Mouse (Mus musculus) embryonic stem cell, embryonic (primary cell): ENCODE results near the gene Vamp3.

Experiments used
- CTCF ChIA-PET, 4 experiments: fragments of 300-600 bp in 2 of 4; fragments of 350-600 bp in 2 of 4; sonication (Branson Sonifier 250); formaldehyde crosslinking; loops; one replicate each; lab custom pipeline; 2022; ENCODE audit warnings: inconsistent platforms in 2 of 4; lab: Charles Lee
- POLR2A ChIA-PET, 4 experiments: fragments of 300-600 bp in 2 of 4; fragments of 350-600 bp in 2 of 4; sonication (Branson Sonifier 250); formaldehyde crosslinking; loops; one replicate each; lab custom pipeline; 2022; ENCODE audit warnings: antibody characterized with exemption in 4 of 4, inconsistent platforms in 1 of 4; lab: Charles Lee

Gene Vamp3

GRCm38 (mm10) chr4:151073108-151073744 is 15.5 kb upstream of the Vamp3 start:
- ChIA-PET POLR2A (interaction anchor here in 2 of 4 experiments (0.6 to 1.7 kb wide), 6 partner anchors 17 to 169 kb away, joined by 3 to 5 read pairs (median 3); no protein-coding TSS in a partner anchor), CTCF (interaction anchor here (0.5 to 7.7 kb wide), 15 partner anchors 14 to 131 kb away, joined by 3 to 77 read pairs (median 5); partner anchors contain the start of gene Vamp3 (in 1 of the 4))

GRCm38 (mm10) chr4:151070962-151071361 is 13.2 kb upstream of the Vamp3 start:
- ChIA-PET CTCF (interaction anchor here (0.7 to 7.7 kb wide), 8 partner anchors 8 to 70 kb away, joined by 3 to 77 read pairs (median 7); no protein-coding TSS in a partner anchor), POLR2A (interaction anchor here in 3 of 4 experiments (0.9 to 2.0 kb wide), 5 partner anchors 11 to 623 kb away, joined by 3 to 5 read pairs (median 4); partner anchors contain the start of gene Vamp3 (in 1 of the 3))

DNA sequence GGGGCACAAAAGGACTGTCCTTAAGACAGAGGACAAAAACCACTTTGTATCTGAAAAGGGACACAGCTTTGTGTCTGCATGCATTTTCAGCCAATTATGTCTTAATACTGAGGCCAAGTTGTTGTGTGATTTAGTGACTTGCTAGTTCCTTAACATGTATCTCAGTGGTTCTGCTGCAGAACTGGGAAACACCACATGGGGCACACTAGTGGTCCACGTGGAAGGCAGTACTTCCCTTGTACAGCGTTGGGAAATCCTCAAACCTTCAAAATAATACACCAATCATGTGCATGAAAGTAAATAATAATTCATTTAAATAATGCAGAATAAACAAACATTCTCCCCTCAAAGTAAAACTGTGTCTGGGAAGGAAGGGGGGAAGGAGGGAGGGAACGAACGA is 11.0 kb upstream of the Vamp3 start:
- ChIA-PET POLR2A (interaction anchor here in 1 of 4 experiments (1.5 kb wide), 1 partner anchor 8 kb away, joined by 5 read pairs; no protein-coding TSS in a partner anchor), CTCF (interaction anchor here in 2 of 4 experiments (1.6 to 7.7 kb wide), 2 partner anchors 72 to 73 kb away, joined by 3 to 77 read pairs; no protein-coding TSS in a partner anchor)

DNA sequence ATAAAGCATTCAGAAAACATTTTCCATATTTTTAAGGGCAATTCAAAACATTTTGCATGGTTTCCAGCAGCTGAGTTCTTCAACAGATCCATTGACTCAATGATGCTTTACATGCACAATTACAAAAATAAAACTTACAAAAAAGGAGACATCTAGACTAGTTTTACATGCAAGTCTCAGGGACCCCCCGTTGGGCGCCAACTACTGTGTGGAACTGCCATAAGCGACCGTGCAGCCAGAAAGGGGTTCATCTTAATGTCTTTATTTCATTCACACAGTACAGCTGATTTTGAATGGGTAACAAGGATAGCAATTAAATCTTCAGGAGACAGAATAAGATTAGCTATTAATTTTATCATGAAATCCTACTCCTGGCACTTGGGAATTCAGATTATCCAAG is 1.8 kb upstream of the Vamp3 start:
- CTCF ChIA-PET: interaction anchor here in 2 of 4 experiments (0.5 to 2.2 kb wide), 4 partner anchors 15 to 164 kb away, joined by 3 to 6 read pairs (median 4); partner anchors contain the start of gene Per3 (in 1 of the 2)
- POLR2A ChIA-PET: interaction anchor here in 3 of 4 experiments (0.7 to 2.1 kb wide), 7 partner anchors 11 to 69 kb away, joined by 3 to 24 read pairs (median 3); partner anchors contain the start of gene Per3 (in 1 of the 3)

DNA sequence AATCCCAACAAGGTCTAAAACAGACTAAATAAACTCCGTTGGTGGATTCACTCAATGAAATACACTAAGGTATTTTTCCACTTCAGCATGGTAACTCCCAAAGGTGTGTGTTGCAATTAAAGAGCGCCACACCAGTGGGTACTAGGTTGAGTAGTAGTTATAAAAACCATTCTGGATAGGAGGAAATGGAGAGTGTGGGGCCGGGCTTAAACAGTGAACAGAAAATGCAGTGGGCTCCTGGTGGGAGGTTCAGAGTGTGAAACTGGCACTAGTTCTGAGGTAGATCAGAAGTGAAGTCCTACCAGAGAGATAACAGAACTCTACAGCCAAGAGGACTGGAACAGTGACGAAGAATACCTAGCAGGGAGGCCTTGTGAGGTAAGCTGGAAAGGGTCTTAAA is 871 bp upstream of the Vamp3 start:
- ChIA-PET CTCF (interaction anchor here in 3 of 4 experiments (1.0 to 3.2 kb wide), 8 partner anchors 14 to 394 kb away, joined by 3 to 11 read pairs (median 5); partner anchors contain the start of gene Per3 (in 1 of the 3)), POLR2A (interaction anchor here in 3 of 4 experiments (0.7 to 2.4 kb wide), 14 partner anchors 12 to 181 kb away, joined by 3 to 24 read pairs (median 4); partner anchors contain the start of gene Per3 (in 2 of the 3))

DNA sequence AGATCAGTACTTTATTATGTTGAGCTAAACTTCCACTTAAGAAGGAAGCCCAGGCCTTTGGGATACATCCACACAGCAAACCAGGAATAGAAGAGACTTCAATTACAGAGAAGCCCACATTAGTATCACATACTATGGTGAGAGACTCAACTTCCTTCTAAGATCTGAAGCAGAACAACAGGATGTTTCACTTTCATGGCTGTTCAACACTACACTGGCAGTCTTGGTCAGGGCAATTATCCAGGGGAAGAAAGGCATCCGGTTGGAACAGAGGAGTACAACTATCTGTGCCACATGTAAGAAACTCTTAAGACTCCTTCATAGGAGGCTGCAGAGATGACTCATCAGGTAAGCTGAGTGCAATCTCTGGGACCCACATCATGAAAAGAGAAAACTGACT is 6.6 kb downstream of the Vamp3 start:
- CTCF ChIA-PET: no interaction called here
- POLR2A ChIA-PET: no interaction called here

GRCm38 (mm10) chr4:151046524-151046923 is 11.2 kb downstream of the Vamp3 start:
- ChIA-PET CTCF (no interaction called here), POLR2A (interaction anchor here in 3 of 4 experiments (0.6 to 0.8 kb wide), 5 partner anchors 10 to 766 kb away, joined by 3 to 4 read pairs (median 3); no protein-coding TSS in a partner anchor)

GRCm38 (mm10) chr4:151044944-151045570 is 12.7 kb downstream of the Vamp3 start:
- ChIA-PET CTCF (interaction anchor here in 2 of 4 experiments (0.5 to 2.9 kb wide), 10 partner anchors 14 to 1167 kb away, joined by 3 to 15 read pairs (median 4); no protein-coding TSS in a partner anchor), POLR2A (interaction anchor here (0.6 to 2.5 kb wide), 13 partner anchors 13 to 366 kb away, joined by 3 to 24 read pairs (median 3); partner anchors contain the start of gene Vamp3 (in 2 of the 4))

GRCm38 (mm10) chr4:151044037-151044943 is 13.5 kb downstream of the Vamp3 start, which contains the start of gene Per3:
Per3 (minus strand) TSS chr4:151044665.
- POLR2A ChIA-PET: interaction anchor here (0.5 to 2.5 kb wide), 19 partner anchors 8 to 1092 kb away, joined by 3 to 24 read pairs (median 3); partner anchors contain the start of gene Vamp3 (in 2 of the 4)
- CTCF ChIA-PET: interaction anchor here in 3 of 4 experiments (0.5 to 2.9 kb wide), 13 partner anchors 15 to 1168 kb away, joined by 3 to 15 read pairs (median 3); no protein-coding TSS in a partner anchor

- ChIA-PET CTCF (interaction anchor here in 1 of 4 experiments (2.9 kb wide), 1 partner anchor 17 kb away, joined by 15 read pairs; no protein-coding TSS in a partner anchor), POLR2A (interaction anchor here in 1 of 4 experiments (2.5 kb wide), 1 partner anchor 15 kb away, joined by 24 read pairs; the partner anchor contains the start of gene Vamp3)
Measured at GRCm38 (mm10) chr4:151043281-151043680, 14.5 kb downstream of the Vamp3 start.

- POLR2A ChIA-PET: interaction anchor here in 2 of 4 experiments (0.6 to 0.8 kb wide), 3 partner anchors 67 to 1299 kb away, joined by 3 to 4 read pairs (median 3); no protein-coding TSS in a partner anchor
Measured at GRCm38 (mm10) chr4:151041506-151041905, 16.3 kb downstream of the Vamp3 start.

DNA sequence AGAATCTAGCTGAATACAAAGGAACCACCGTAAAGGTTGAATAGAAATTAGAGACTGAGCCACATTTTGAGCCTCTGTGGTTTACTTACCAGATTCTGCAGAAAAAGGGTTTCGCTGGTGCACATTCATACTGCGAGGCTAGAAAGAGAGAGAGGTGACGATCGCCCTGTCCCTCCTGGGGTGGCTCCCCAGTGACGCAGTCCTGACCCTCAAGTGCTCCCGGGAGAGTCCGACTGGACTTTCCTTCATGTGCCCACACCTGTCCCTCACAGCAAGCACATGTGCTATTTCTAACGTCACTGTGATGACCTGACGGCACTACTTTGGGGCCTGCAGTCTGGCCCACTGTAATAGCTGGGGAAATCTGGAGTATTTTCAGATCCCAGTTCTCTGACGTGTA is 20.0 kb downstream of the Vamp3 start:
- ChIA-PET CTCF (interaction anchor here in 1 of 4 experiments (0.6 kb wide), 1 partner anchor 798 kb away, joined by 4 read pairs; no protein-coding TSS in a partner anchor), POLR2A (no interaction called here)

More at GRCm38 (mm10) chr4:151041506-151041905, 16.3 kb downstream of the Vamp3 start:
- CTCF ChIA-PET: interaction anchor here in 3 of 4 experiments (0.6 to 1.2 kb wide), 4 partner anchors 15 to 377 kb away, joined by 3 to 5 read pairs (median 3); partner anchors contain the start of gene Vamp3 (in 1 of the 3)

- POLR2A ChIA-PET: no interaction called here
- CTCF ChIA-PET: interaction anchor here in 1 of 4 experiments (0.5 to 1.4 kb wide), 2 partner anchors 10 to 603 kb away, joined by 4 to 5 read pairs; no protein-coding TSS in a partner anchor
Measured at GRCm38 (mm10) chr4:151036521-151036920, 21.2 kb downstream of the Vamp3 start.

DNA sequence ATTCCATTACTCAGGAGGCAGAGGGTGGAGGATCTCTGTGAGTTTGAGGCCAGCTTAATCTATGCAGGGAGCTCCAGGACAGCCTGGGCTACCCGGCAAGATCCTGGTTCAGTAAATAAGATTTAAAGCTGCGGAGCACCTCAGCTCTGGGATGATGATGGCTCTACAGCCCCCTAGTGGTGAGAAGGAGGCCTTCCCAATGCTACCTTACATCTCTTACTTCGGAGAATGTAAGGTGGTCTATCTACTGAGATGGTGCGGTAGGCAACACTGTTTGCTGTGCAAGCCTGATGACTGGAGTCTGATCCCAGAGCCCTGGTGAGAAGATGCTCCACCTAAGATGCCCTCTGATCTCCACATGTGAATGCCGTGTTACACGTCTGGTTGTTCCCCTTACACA is 30.8 kb downstream of the Vamp3 start:
- ChIA-PET POLR2A (interaction anchor here in 1 of 4 experiments (1.0 kb wide), 1 partner anchor 31 kb away, joined by 5 read pairs; the partner anchor contains the start of gene Vamp3), CTCF (interaction anchor here (0.6 to 1.7 kb wide), 43 partner anchors 9 to 759 kb away, joined by 3 to 15 read pairs (median 4); partner anchors contain the start of gene Per3 (in 2 of the 4))

GRCm38 (mm10) chr4:151024152-151024551 is 33.6 kb downstream of the Vamp3 start:
- POLR2A ChIA-PET: interaction anchor here in 2 of 4 experiments (0.5 to 0.6 kb wide), 2 partner anchors 9 to 840 kb away, joined by 3 to 4 read pairs; no protein-coding TSS in a partner anchor
- CTCF ChIA-PET: interaction anchor here in 2 of 4 experiments (1.1 to 1.2 kb wide), 2 partner anchors 17 to 115 kb away, joined by 3 read pairs; no protein-coding TSS in a partner anchor

- POLR2A ChIA-PET: interaction anchor here in 1 of 4 experiments (1.8 kb wide), 1 partner anchor 60 kb away, joined by 3 read pairs; no protein-coding TSS in a partner anchor
Measured at GRCm38 (mm10) chr4:151017356-151017755, 40.4 kb downstream of the Vamp3 start.

More at GRCm38 (mm10) chr4:151017356-151017755, 40.4 kb downstream of the Vamp3 start:
- CTCF ChIA-PET: interaction anchor here in 3 of 4 experiments (0.6 to 3.7 kb wide), 5 partner anchors 9 to 10 kb away, joined by 3 to 19 read pairs (median 8); no protein-coding TSS in a partner anchor
